Mouse (Mus musculus) cerebellum, postnatal 36 days (tissue): Measurements from ENCODE around the gene Arhgef17.

Experiments
- DNase-seq, 2 experiments: peaks; one replicate each; pipeline ENCODE4 v3.0.0; 2021 to 2022; ENCODE audit warnings: mixed read lengths in 2 of 2

The Arhgef17 gene

GRCm38 (mm10) chr7:100911791-100912190 is 20.1 kb downstream of the Arhgef17 start:
- DNase-seq: no peak

GRCm38 (mm10) chr7:100911246-100911770 is 20.6 kb downstream of the Arhgef17 start:
- no peak for DNase-seq

- DNase-seq: no peak
These were observed 23.3 kb downstream of the Arhgef17 start for GRCm38 (mm10) chr7:100908567-100908966.

DNA sequence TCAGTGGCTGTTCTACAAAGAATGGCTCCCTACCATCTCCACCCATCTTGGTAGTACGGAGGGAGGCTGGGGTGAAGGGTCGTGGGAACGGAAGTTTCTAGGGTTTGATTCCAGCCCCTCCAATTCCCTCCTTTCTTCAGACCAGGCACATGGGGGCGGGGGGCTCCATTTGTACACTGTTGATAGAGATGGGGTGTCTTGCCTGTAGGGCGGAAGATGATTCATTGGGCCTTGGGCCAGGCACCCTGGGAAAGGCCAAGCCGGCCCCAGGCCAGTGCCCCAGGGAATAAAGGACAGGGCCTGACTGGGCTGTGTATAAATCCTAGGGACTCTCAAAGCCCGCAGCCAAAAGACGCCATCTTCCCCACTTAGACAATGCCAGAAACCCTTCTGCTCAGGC is 23.8 kb downstream of the Arhgef17 start:
- no peak for DNase-seq

- peak; percentile 79 to 83 for DNase-seq
These were observed 24.7 kb downstream of the Arhgef17 start for GRCm38 (mm10) chr7:100907231-100907630.

DNA sequence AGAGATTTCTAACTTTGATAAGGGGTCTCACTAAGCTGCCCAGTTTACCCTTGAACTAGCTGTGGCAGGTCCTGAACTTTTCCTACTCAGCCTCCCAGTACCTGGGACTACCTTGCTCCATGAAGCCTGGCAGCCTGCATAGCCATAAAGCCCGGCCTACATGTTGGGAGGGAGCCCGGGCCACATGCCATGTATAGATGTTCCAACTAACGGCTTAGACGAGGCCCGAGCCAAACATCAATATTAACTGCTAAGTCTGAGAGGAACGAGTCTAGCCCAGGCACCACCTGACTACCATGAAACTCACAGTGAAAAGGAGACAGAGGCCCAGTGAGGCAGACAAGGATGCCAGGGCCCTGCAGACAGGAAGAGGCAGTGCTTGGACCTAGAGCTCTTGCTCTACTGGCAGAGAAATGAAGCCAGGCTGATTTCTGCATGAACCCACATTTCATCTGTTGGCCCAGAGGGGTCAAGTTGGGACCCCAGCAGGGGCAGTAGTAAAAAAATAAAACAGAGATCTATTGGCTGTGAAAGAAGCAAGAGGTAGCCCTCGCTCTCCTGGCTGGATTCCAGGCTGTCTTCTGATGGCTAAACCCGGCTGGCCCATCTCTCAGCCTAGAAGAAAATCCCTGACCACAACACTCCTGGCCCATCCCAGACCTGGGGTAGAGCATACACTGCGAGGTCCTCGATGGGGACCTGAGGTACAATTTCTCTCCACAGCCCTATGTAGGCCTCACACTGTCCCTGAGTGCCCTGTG is 25.7 kb downstream of the Arhgef17 start:
- DNase-seq: no peak

- no peak for DNase-seq
These were observed 26.9 kb downstream of the Arhgef17 start for GRCm38 (mm10) chr7:100905037-100905436.

DNA sequence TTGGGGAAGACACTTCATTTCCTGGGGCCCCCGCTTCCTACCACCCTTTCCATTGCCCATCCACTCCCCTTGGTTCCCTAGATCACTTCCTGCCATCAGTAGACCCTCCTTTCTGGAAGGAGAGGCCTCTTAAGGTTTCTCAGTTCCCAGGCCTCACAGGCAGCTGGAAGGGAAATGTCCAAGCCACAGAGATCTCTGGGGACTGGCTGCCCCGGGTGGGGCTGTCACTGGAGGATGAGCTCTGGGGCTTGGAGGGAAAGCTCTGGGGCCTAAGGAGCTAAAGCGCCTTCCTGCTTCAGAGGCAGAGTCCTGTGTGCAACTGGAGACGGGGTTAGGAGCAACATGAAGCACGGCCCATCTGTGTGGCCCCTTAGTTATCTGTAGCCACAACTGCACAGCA is 27.3 kb downstream of the Arhgef17 start:
- no peak for DNase-seq

DNA sequence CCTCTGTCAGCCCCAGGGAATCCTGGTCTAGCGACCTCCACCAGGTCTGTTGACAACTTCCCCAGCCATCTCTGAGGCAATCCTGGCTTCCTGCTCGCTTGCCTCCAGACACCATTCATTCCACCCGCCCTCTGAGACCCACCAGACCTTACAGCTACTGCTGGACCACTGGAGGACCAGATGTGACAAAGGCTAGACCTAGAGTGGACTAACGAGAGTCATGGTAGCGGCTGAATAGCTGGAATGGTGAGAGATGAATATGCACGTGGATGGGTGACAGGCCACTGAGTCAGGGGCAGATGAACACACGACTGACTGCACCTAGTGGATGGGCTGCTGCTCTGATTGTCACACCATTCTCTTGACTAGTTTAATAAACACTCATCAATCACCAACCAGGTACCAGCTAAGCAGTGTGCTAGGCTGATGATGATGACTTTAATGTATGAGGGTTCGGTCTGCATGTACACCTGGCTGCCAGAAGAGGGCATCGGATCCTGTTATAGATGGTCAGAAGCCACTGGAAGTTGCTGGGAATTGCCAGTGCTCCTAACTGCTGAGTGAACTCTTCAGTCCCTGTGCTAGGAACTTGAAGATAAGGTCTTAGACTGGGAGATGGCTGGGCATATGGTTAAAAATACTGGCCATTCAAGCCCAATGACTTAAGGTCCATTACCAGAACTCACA is 29.3 kb downstream of the Arhgef17 start:
- no peak for DNase-seq

GRCm38 (mm10) chr7:100897828-100898227 is 34.1 kb downstream of the Arhgef17 start:
- DNase-seq: no peak

DNA sequence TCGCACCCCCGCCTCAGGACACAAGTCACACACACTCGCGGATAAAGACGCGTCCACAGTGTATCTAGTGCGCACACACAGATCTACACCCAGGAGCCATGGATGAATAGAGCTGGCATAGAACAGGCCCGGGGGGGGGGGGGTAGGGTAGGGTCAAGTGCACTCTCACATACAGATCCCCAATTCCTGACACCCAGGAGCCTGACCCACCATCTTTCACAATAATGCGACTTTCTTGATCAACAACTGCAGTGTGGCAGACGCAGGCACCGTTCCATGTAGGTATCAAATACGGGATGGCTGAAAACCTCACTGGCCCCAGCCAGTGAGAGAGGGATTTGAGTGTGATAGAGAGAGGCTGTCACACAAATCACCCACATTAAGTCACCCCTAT is 37.1 kb downstream of the Arhgef17 start:
- DNase-seq: no peak

DNA sequence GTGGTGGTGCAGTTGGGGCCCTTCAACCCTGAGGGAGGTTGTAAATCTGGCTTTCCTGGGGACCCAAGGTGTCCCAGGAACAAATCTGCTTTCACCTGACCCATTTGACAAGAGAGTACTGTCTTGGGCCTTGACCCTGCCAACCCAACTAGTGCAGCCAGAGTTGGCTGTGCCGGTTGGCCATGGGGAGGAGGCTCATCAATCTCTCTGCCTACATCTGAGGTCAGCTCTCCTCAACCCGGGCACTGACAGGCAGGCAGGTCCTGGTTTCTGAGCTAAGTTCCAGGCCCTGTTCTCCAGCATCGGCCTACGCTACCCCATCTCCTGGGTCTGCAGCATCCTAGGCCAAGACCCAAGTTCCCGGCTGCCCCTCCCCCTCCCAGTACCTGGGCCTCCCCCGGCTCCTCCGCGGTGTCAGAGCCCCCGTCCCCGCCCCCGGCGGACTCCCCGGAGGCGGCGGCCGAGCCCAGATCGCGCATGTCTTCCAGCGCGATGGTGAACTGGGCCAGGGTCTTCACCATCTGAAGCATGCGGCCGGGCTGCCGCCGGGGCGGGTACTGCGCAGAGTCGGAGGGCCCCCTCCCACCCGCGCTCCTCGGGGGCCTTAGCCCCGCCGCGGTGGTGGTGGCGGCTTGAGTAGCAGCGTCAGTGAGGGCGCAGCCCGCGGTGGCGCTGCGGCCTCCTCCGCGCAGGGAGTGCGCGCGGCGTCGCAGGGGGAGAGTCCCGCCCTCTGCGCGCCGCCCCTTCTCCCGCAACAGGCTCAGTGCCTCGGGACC is 37.7 kb downstream of the Arhgef17 start:
- DNase-seq: peak; percentile 62 to 67

DNA sequence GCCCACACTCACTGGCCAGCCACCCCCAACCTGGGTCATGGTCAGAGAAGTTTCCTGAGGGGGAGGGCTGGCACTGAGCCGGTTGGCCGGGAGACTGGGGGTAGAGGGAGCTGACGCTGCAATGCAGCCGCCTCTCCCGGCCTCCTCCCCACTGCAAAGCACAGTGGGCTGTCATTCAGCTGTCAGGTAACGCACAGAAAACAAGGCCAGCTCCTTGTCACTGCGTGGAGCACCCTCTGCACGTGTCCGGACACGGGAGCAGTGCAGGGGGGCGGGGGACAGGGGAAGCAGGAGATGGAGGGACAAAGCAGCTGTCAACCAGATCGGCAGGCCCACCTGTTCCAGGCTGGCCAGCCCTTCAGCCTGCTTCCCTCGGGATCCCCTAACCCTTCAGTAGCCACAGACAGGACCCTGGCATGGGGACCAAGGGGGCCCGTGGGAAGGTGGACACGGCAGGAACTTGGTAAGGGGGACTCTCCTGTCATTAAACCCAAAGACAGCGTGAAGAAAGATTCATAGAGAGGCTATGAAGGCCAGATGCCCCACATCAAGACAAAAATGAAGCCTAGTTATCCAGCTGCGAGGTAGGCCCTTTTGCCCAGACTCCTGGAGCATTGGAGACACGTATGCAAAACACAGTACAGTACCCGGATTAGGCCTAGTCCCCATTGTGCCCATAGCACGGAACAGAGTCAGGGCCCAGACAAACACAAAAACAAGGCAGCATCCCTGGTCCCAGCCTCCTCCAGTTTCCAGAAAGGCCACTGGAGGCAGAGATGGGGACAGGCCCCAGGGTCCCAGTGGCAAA is 38.5 kb downstream of the Arhgef17 start:
- peak; percentile 38 to 65 for DNase-seq

DNA sequence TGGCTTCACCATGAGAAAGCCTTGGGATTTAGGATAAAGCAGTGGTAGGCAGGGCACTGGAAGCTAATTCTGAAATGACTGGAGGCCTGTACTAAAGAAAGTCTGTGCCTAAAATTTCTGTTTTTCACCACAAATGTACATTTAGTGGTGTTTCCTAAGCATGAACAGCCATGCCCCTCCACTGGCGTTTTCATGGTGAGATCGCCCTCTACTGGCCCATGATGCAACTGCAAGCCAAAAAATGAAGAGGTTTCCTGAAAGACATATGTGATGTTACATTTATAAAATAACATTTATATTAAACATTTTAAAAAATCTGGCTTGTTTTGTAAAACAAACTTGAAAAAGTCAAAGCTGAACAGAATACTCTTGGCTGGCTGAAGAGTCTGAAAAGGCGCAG is 45.4 kb downstream of the Arhgef17 start:
- peak; percentile 56 to 68 for DNase-seq

- DNase-seq: no peak
These were observed 47.4 kb downstream of the Arhgef17 start for GRCm38 (mm10) chr7:100884460-100884859.

DNA sequence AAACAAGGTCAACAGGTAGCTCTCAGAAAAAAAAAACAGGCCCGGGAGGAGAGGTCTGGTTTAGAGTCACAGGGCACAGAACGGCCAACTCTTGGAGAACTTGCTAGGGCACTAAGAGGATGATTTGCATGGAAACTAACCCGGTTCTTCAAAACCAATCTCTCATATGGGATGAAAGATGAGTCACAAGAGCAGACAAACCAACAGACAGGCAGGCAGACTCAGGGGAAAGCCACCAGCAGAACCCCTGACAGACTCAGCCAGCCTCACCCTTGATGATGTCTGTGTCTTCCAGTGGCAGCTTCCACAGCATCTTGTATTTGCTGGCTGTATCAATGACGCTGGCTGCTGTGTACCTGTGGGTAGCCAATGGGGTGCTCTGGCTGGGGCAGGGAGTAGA is 50.0 kb downstream of the Arhgef17 start:
- no peak for DNase-seq

DNA sequence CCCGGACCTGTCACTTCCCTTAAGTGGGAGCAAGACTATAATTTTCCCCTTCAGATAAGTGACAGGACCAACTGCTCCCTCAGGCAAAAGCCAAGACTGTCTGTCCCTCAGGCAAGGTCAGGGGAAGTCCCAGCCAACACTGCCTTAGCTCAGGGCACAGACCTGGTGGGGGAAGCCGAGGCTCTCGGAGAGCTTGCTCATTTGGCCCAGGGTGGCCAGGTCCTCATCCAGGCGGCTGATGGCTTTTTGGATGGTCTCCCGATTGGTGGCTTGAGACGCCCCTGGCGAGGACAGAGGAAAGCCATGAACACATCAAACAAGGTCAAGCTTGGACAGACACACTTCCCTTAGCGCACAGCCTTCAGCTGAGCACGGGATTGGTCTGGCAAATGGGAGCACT is 50.4 kb downstream of the Arhgef17 start:
- DNase-seq: no peak

DNA sequence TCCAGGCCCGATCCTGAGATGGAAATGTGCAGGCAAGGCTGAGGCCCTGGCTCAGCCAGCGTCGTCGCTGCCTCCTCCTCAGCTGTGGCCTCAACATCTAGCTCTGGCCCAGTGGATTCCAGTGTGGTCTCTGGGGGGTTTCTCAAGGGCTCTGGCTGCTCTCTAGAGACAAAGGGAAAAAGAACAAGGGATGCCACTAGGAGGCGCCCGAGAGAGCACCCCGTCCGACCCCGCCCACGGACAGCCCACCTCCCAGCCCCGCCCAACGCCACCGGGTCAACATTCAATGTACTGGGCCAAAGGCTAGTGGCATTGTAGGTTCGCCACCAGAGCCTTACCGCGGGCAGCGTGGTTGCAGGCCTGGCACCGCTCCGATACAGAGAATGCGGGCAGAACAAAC is 52.3 kb downstream of the Arhgef17 start:
- DNase-seq: peak; percentile 32 to 54

DNA sequence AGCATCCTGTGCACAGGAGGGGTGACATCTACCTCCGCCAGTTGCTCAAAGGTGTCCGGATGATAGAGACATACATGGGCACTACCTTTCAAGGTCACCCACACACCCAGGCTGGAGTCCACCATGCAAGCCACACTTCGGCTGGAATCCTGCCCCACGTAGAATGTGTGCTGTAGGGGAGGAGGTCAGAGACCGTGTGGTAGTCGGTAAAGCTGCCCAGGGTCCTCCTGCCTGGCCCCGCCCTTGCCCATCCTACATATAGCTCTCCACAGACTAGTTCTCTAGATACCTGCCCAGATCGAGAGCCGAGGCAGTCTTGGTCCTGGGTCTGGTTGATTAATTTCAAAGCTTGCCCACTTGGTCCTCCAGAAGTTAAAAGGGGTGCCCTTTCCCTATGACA is 55.1 kb downstream of the Arhgef17 start:
- no peak for DNase-seq

GRCm38 (mm10) chr7:100876293-100876692 is 55.6 kb downstream of the Arhgef17 start:
- no peak for DNase-seq

GRCm38 (mm10) chr7:100875822-100876221 is 56.1 kb downstream of the Arhgef17 start:
- no peak for DNase-seq

- DNase-seq: no peak
These were observed 58.7 kb downstream of the Arhgef17 start for GRCm38 (mm10) chr7:100873197-100873596.

GRCm38 (mm10) chr7:100871892-100872291 is 60.0 kb downstream of the Arhgef17 start:
- no peak for DNase-seq
